Mouse (Mus musculus) lung, postnatal 0 days (tissue): Measurements from ENCODE around the gene Fut8.

Experiments
- CTCF ChIP-seq: IDR thresholded peaks from 2 replicates; pipeline ENCODE4 v1.5.1; 2016; ENCODE audit warnings: antibody characterized with exemption, mild to moderate bottlenecking
- EP300 ChIP-seq: IDR thresholded peaks from 2 replicates; pipeline ENCODE4 v1.6.1; 2016; ENCODE audit warnings: antibody characterized with exemption, mild to moderate bottlenecking, control low read depth

DNA sequence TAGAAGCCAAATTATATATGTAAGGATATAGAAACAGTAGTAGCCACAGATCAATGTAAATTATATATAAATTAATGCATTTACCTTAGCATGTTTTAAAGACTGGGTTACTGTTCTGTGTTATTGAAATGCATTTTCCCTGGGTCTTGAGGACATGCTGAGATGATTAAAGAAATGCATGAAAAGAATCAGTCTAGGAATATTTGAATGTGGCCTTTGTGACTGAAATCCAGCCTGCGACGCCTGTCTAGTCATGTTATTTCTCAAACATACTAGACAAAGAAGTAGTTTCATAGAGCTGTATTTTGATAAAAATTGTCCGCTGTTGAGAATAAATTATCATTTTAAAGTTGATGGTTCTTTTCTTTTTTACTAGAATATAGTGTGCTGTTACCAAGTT is 188.2 kb downstream of the Fut8 start:
- TF ChIP-seq CTCF, result no peak
- no peak for TF ChIP-seq EP300
